Mouse (Mus musculus) liver, embryonic 14.5 days (tissue): ENCODE measurements around the gene Mta3. TPM values are rescaled to one million over a fixed set of nuclear protein-coding genes. Genes with fewer than 3 reads are reported as not detected.

Experiments used
- ATAC-seq: fragments of 200-750 bp; cut with Nextera tagmentation; 2 replicates; pipeline ENCODE4 v1.8.0; 2017; ENCODE audit warnings: moderate number of reproducible peaks, mild to moderate bottlenecking, moderate library complexity; ENCODE audit not compliant: insufficient read depth
- DNase-seq, 3 experiments: peaks; one replicate each; pipeline ENCODE4 v3.0.0-alpha.2; 2012 to 2013; ENCODE audit warnings: low read depth in 3 of 3, low spot score in 3 of 3
- H3K27ac ChIP-seq: fragments of 300-500 bp; sonication (generic); 2 replicates; pipeline ENCODE4 v1.5.1; 2014; ENCODE audit warnings: moderate library complexity, mild to moderate bottlenecking, control low read depth, inconsistent platforms
- H3K27me3 ChIP-seq: fragments of 300-500 bp; sonication (generic); 2 replicates; pipeline ENCODE4 v1.6.1; 2014; ENCODE audit warnings: mild to moderate bottlenecking, low read length, moderate library complexity; ENCODE audit not compliant: control insufficient read depth, insufficient read depth
- H3K36me3 ChIP-seq: fragments of 300-500 bp; sonication (generic); replicated peaks from 2 replicates; pipeline ENCODE4 v1.6.1; 2014; ENCODE audit warnings: low read depth; ENCODE audit not compliant: control insufficient read depth, insufficient read depth
- H3K4me1 ChIP-seq, 2 experiments: fragments of 200-500 bp in 1 of 2; fragments of 300-500 bp in 1 of 2; sonication (generic) in 1 of 2; replicated peaks; 2 replicates each; pipeline ENCODE4 v1.6.1; 2012 to 2014; ENCODE audit warnings: antibody characterized with exemption in 1 of 2, inconsistent platforms in 1 of 2, low read length in 1 of 2; ENCODE audit not compliant: control insufficient read depth in 2 of 2, insufficient read depth in 2 of 2
- H3K4me2 ChIP-seq: fragments of 300-500 bp; sonication (generic); 2 replicates; pipeline ENCODE4 v1.6.1; 2014; ENCODE audit warnings: low read depth, mild to moderate bottlenecking, control low read depth, moderate library complexity
- H3K4me3 ChIP-seq, 2 experiments: fragments of 200-500 bp in 1 of 2; fragments of 300-500 bp in 1 of 2; sonication (generic) in 1 of 2; 2 replicates each; pipeline ENCODE4 v1.5.1; 2012 to 2014; ENCODE audit warnings: low read depth in 2 of 2, low read length in 2 of 2, mild to moderate bottlenecking in 2 of 2, control low read depth in 1 of 2, inconsistent platforms in 1 of 2, moderate library complexity in 1 of 2; ENCODE audit not compliant: insufficient read depth in 1 of 2
- H3K9ac ChIP-seq: fragments of 300-500 bp; sonication (generic); replicated peaks from 2 replicates; pipeline ENCODE4 v1.6.1; 2014; ENCODE audit warnings: mild to moderate bottlenecking, control low read depth, moderate library complexity
- H3K9me3 ChIP-seq: fragments of 300-500 bp; sonication (generic); 2 replicates; pipeline ENCODE4 v1.6.1; 2016; ENCODE audit warnings: low read length, mixed read lengths; ENCODE audit not compliant: control insufficient read depth
- CTCF ChIP-seq: IDR thresholded peaks from 2 replicates; pipeline ENCODE4 v1.5.1; 2016; ENCODE audit warnings: antibody characterized with exemption, low read depth, control low read depth
- EP300 ChIP-seq: IDR thresholded peaks from 2 replicates; pipeline ENCODE4 v1.6.1; 2016; ENCODE audit warnings: antibody characterized with exemption, low read depth
- WGBS: fragments of 180-500 bp; shearing (Covaris S2); extraction: QIAGEN DNeasy Blood & Tissue Kit; methylation state at CpG from one replicate; pipeline ENCODE4 v1.1.7; 2014; ENCODE audit not compliant: insufficient replicate concordance; 5-methylcytosine and 5-hydroxymethylcytosine counted together
- polyA plus RNA-seq, 2 experiments: library from polyadenylated mRNA; depleted of rRNA in 1 of 2; stranded (reverse) in 1 of 2; unstranded in 1 of 2; fragments of >200 nt; fragmentation: Nextera tagmentation in 1 of 2; extraction: Ambion mirVana in 1 of 2; gene quantifications; 2 replicates each; pipeline versions ENCODE4 v1.2.1 to v1.2.3; 2012 to 2014

Gene Mta3
- polyA plus RNA-seq, 2 experiments = 26.7 to 35.5 TPM

DNA sequence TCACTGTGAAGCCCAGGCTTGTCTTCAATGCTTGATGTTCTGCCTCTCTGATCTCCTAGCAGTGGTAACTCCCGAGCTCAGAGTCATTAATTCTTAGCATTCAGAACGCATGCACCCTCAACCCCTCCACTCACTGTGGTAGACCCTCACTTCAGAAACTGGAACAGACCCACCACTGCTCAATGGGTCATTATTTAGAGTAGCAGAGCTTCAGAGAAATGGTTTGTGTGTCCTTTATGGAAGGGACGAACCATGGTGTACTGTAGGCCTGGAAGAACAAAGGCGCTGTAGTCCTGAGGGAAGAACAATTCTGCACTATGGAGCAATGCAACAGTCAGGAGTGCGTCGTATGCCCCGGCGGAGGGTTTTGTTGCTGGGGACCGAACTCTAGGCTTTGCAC lies 6.4 kb downstream of the Mta3 start:
- ATAC-seq (no peak), DNase-seq (no peak)
- Histone ChIP-seq H3K4me1 (peaks cover 16 to 18% of the 10 kb centered on the region in 2 experiments), H3K27me3 (no peaks in the 10 kb centered on the region), H3K36me3 (peaks cover 36% of the 10 kb centered on the region), H3K27ac (no peak overlapping the region), H3K9ac (no peak overlapping the region), H3K4me2 (no peak overlapping the region), H3K9me3 (no peaks in the 10 kb centered on the region), H3K4me3 (no peak overlapping the region)
- 91% methylated on average over 9 of the region's 9 CpGs for WGBS
- TF ChIP-seq CTCF = no peak
- no peak for TF ChIP-seq EP300

DNA sequence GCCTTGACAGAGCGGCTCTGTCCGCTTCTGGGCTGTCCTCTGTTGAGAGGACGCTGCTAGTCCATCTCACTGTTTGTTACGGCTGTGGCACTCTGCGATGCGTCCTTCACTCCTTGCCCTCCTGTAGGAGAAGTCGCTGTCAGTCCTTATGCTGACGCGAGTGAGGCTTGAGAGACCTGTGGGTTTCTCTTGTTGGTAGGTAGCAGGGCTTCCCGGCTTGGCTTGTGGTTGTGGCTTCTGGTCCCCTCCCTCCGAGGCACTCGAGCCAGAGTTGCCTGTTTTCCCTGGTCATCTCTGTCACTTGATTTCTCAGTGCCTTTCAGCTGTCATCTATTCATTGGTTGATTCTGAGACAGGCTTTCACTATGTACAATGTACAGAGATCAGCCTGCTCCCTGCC lies 14.5 kb downstream of the Mta3 start:
- Histone ChIP-seq H3K9ac (no peak overlapping the region), H3K4me1 (peaks cover 10 to 14% of the 10 kb centered on the region in 2 experiments; a peak in 3 of 4 replicates), H3K4me2 (no peak overlapping the region), H3K9me3 (no peaks in the 10 kb centered on the region), H3K36me3 (peaks cover 24% of the 10 kb centered on the region), H3K27me3 (no peaks in the 10 kb centered on the region), H3K4me3 (no peak overlapping the region), H3K27ac (no peak overlapping the region)
- no peak for TF ChIP-seq CTCF
- no peak for TF ChIP-seq EP300
- 51% methylated on average over 12 of the region's 12 CpGs for WGBS
- DNase-seq (no peak), ATAC-seq (no peak)

GRCm38 (mm10) chr17:83721157-83721556 lies 15.2 kb downstream of the Mta3 start:
- no peak overlapping the region for H3K4me3 ChIP-seq
- no peak overlapping the region for H3K9ac ChIP-seq
- H3K4me1 ChIP-seq = peaks cover 14 to 15% of the 10 kb centered on the region in 2 experiments; a peak in 3 of 4 replicates
- peaks cover 20% of the 10 kb centered on the region for H3K36me3 ChIP-seq
- no peak for DNase-seq
- WGBS = 78% methylated on average over 10 of the region's 10 CpGs
- H3K27ac ChIP-seq = no peak overlapping the region
- H3K4me2 ChIP-seq = no peak overlapping the region
- TF ChIP-seq EP300 = no peak
- no peak for TF ChIP-seq CTCF
- no peaks in the 10 kb centered on the region for H3K27me3 ChIP-seq
- no peak for ATAC-seq
- no peaks in the 10 kb centered on the region for H3K9me3 ChIP-seq

DNA sequence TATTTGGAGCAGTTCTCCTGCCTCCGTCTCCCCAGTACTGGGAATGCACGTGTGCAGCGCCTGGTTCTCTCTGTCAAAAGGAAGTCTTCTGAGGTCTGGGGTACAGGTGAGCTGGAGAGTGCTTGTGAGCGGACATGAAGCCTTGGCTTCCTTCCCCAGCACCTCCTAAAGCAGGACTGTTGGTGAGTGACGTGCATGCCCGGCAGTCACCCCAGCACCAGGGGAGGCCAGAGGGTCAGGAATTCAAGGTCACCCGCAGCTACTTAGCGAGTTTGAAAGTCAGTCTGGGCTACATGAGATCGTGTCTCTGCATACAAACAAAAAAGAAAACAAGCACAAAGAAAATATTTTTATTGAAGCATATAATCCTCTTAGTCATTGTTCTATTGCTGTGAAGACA lies 17.1 kb downstream of the Mta3 start:
- Histone ChIP-seq H3K9me3 (no peaks in the 10 kb centered on the region), H3K4me2 (no peak overlapping the region), H3K27ac (no peak overlapping the region), H3K27me3 (no peaks in the 10 kb centered on the region), H3K4me1 (peaks cover 14 to 16% of the 10 kb centered on the region in 2 experiments; a peak in 3 of 4 replicates), H3K9ac (no peak overlapping the region), H3K4me3 (no peak overlapping the region), H3K36me3 (peaks cover 5% of the 10 kb centered on the region)
- TF ChIP-seq CTCF (no peak), EP300 (no peak)
- DNase-seq = no peak
- WGBS = 79% methylated on average over 9 of the region's 9 CpGs
- ATAC-seq = no peak

DNA sequence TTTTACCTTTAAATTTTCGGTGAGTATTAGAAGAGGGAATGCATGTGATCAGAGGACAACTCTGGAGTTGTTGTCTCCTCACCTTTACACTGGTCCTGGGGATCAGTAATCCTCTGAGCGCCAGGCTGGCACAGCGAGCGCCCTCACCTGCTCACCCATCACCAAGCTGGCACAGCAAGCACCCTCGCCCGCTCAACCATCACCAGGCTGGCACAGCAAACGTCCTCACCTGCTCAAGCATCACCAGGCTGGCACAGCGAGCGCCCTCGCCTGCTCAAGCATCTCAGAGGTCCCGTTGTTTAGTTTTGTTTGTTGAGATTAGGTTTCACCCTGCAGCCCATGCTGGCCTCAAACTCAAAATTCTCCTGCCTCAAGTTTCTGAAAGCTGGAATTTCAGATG lies 20.5 kb downstream of the Mta3 start:
- Histone ChIP-seq H3K9ac (no peak overlapping the region), H3K9me3 (no peaks in the 10 kb centered on the region), H3K27ac (no peak overlapping the region), H3K4me1 (peaks cover 19 to 24% of the 10 kb centered on the region in 2 experiments), H3K27me3 (no peaks in the 10 kb centered on the region), H3K4me3 (no peak overlapping the region), H3K36me3 (peaks cover 5% of the 10 kb centered on the region), H3K4me2 (no peak overlapping the region)
- ATAC-seq (no peak), DNase-seq (no peak)
- WGBS = 87% methylated on average over 11 of the region's 11 CpGs
- no peak for TF ChIP-seq CTCF

DNA sequence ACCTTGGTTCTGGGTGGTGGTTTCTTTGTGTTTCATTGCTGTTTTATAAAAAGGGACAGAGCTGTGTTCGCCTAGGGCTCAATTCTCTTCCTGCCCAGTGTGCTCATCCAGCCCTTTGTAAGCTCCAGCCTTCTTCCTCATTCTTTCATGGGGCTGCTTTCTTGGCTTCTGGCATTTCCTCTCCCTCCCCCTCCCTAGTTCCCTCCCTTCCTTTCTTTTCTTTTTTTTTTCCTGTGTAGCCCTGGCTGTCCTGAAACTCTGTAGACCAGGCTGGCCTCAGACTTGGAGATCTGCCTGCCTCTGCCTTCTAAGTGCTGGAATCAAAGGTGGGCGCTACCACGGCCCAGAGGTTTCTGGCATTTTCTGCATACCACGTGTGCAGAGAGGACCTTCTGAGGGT lies 21.7 kb downstream of the Mta3 start:
- TF ChIP-seq EP300 = no peak
- TF ChIP-seq CTCF = no peak
- H3K27ac ChIP-seq = no peak overlapping the region
- no peak for DNase-seq

More for the DNA sequence above, 21.7 kb downstream of the Mta3 start:
- Histone ChIP-seq H3K27me3 (no peaks in the 10 kb centered on the region), H3K9ac (no peak overlapping the region), H3K4me2 (no peak overlapping the region), H3K36me3 (peaks cover 5% of the 10 kb centered on the region), H3K4me1 (peaks cover 31 to 36% of the 10 kb centered on the region in 2 experiments), H3K9me3 (no peaks in the 10 kb centered on the region), H3K4me3 (no peak overlapping the region)
- 82% methylated on average over 4 of the region's 4 CpGs for WGBS
- no peak for ATAC-seq
